Mouse (Mus musculus) lung, embryonic 16.5 days (tissue): ENCODE measurements around the gene Tmf1. TPM values are rescaled to one million over a fixed set of nuclear protein-coding genes. Genes with fewer than 3 reads are reported as not detected.

Experiments
- ATAC-seq: fragments of 200-750 bp; cut with Nextera tagmentation; 2 replicates; pipeline ENCODE4 v1.8.0; 2017; ENCODE audit warnings: low read depth, mild to moderate bottlenecking, moderate library complexity
- H3K27ac ChIP-seq: fragments of 300-500 bp; sonication (generic); 2 replicates; pipeline ENCODE4 v1.5.1; 2014; ENCODE audit warnings: mild to moderate bottlenecking, control low read depth, low read length
- H3K27me3 ChIP-seq: fragments of 300-500 bp; sonication (generic); 2 replicates; pipeline ENCODE4 v1.6.1; 2014; ENCODE audit warnings: low read depth, low read length, mixed read lengths; ENCODE audit not compliant: control insufficient read depth, insufficient read depth
- H3K36me3 ChIP-seq: fragments of 300-500 bp; sonication (generic); 2 replicates; pipeline ENCODE4 v1.6.1; 2014; ENCODE audit warnings: low read length; ENCODE audit not compliant: control insufficient read depth, insufficient read depth
- H3K4me1 ChIP-seq: fragments of 300-500 bp; sonication (generic); replicated peaks from 2 replicates; pipeline ENCODE4 v1.6.1; 2014; ENCODE audit warnings: low read length, mixed read lengths; ENCODE audit not compliant: control insufficient read depth, insufficient read depth
- H3K4me2 ChIP-seq: fragments of 300-500 bp; sonication (generic); 2 replicates; pipeline ENCODE4 v1.6.1; 2014; ENCODE audit warnings: low read depth, low read length, control low read depth
- H3K4me3 ChIP-seq: fragments of 300-500 bp; sonication (generic); 2 replicates; pipeline ENCODE4 v1.5.1; 2014; ENCODE audit warnings: mild to moderate bottlenecking, low read length, control low read depth
- H3K9ac ChIP-seq: fragments of 300-500 bp; sonication (generic); 2 replicates; pipeline ENCODE4 v1.6.1; 2014; ENCODE audit warnings: low read length, control low read depth
- H3K9me3 ChIP-seq: fragments of 300-500 bp; sonication (generic); 2 replicates; pipeline ENCODE4 v1.6.1; 2016; ENCODE audit warnings: low read length; ENCODE audit not compliant: control insufficient read depth
- WGBS: fragments of 180-500 bp; shearing (Covaris S2); extraction: QIAGEN DNeasy Blood & Tissue Kit; methylation state at CpG from one replicate; pipeline ENCODE4 v1.1.7; 2014; 5-methylcytosine and 5-hydroxymethylcytosine counted together
- polyA plus RNA-seq: library from polyadenylated mRNA; unstranded; fragments of >200 nt; fragmentation: Nextera tagmentation; extraction: Ambion mirVana; gene quantifications from 2 replicates; pipeline ENCODE4 v1.2.1, GENCODE M21; 2015

The Tmf1 gene
- polyA plus RNA-seq = 30.8 and 36.9 TPM in 2 replicates

DNA sequence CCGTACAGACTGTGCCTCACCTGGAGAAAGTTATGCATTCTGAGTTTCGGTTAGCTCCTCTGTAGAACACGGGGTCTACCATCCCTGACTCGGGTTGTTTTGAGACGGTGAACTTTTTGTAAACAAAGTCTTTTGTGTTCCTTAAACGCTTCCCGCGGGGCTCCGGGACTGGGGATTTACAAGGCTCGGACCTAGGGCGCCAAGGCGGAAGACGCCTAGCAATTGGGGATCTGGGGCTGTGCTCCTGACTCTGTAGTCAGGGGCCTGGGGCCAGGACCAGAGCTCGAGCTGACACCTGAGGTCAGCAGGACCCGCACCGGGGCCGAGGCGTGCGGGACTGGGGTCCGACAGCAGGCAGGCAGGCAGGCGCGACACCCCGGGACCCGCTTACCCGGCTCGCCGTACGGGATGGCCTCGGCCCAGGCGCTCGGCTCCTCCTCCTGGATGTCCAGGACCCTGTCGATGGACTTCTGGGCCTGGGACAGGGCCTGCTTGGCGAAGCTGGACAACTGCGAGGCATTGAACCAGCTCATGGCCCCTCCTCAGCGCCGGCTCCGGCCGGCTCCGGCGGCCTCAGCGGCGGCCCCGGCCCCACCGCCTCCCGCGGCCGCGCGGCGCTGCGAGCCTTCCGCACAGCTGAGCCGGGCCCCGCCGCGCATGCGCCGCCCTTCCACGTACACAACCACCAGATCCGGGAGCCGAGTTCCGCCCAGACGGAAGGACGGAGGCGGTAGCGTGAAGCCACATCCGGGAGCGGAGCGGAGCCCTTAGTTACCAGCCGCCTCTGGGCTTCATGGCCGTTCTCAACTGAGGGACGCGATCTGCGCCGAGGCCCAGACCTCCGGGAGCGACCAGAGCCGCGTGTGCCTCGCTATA is at the start of gene Tmf1:
Gene Tmf1 (minus strand): TSS at position 632 of the 876 bp plus-strand sequence.
- under 1% methylated on average over 80 of the region's 80 CpGs for WGBS
- peak within 1 kb of the TSS; percentile 81 for H3K4me2 ChIP-seq
- H3K9me3 ChIP-seq = no peaks in the 10 kb centered on the region
- H3K9ac ChIP-seq = peak within 1 kb of the TSS; percentile 98
- peak within 1 kb of the TSS; percentile 95 for H3K4me3 ChIP-seq
- peaks cover 12% of the 10 kb centered on the region for H3K4me1 ChIP-seq
- peak; percentile 99 for ATAC-seq
- no peaks in the 10 kb centered on the region for H3K27me3 ChIP-seq
- peak within 1 kb of the TSS; percentile 92 for H3K27ac ChIP-seq
- H3K36me3 ChIP-seq = peaks cover 7% of the 10 kb centered on the region; the same call in 1 of the 2 replicates

DNA sequence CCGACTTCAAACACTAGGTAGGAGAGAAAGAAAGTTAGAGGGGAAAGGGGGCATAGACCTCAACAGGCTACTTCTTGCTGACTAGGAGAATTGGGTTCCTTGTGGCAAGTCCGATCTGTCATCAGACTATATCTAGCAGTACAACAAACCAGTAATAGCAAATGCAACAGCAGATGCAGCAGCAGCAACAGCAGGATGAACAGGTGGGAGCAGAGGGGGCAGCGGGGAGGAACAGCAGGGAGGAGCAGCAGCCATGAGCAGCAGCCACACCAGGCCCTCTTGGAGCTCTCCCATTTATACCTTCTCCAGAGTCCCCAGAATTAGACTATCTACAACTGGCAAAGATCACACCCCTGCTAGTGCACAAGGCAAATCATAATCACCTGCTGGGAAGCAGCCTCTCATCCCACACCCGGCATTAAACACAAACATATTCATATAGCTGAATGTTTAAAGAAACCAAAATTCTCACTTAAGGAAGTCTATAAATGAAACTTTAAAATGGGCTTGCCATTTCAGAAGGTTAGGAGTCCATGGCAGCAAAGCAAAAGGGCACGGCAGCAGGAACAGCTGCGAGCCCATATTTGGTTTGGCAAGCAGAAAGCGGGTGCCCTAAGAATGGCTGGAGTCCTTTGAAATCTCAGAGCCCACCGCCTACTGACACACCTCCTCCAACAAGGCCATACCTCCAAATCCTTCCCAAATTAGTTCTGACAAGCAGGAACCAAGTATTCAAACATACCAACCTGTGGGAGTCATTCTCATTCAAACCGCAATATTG is 48.3 kb upstream of the Tmf1 start:
- Histone ChIP-seq H3K9me3 (no peaks in the 10 kb centered on the region), H3K4me1 (peaks cover 8% of the 10 kb centered on the region), H3K4me2 (no peak overlapping the region), H3K27me3 (no peaks in the 10 kb centered on the region), H3K36me3 (peaks cover 3% of the 10 kb centered on the region), H3K4me3 (no peak overlapping the region), H3K27ac (no peak overlapping the region; the same call in 1 of the 2 replicates), H3K9ac (no peak overlapping the region)
- ATAC-seq = no peak
- 92% methylated on average over 9 of the region's 9 CpGs for WGBS

DNA sequence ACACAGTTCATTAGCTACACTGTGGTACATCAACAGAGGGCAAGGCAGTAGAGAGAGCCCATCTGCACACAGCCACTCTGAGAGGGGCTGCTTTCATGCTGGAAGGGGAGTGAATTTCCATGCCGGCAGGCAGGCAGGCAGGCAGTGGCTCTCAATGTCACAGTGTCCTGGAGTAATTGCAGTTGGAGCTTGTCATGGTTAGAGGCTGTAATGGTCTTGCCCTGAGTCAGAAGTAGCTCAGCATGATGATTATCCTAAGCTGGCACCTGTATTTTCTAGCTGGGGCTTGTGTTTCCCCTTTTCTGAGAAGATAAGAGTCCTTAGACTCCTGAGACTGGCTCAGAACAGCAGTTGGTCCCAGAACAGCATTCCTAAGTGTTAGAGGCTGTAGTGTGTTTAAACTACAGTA is 47.2 kb upstream of the Tmf1 start:
- peak; percentile 45; the same call in 1 of the 2 replicates for ATAC-seq
- H3K4me3 ChIP-seq = no peak overlapping the region
- no peaks in the 10 kb centered on the region for H3K27me3 ChIP-seq
- peak overlapping the region; percentile 52; the same call in 1 of the 2 replicates for H3K27ac ChIP-seq
- no peak overlapping the region for H3K4me2 ChIP-seq
- peaks cover 18% of the 10 kb centered on the region for H3K4me1 ChIP-seq
- H3K9me3 ChIP-seq = no peaks in the 10 kb centered on the region
- H3K36me3 ChIP-seq = peaks cover 3% of the 10 kb centered on the region
- WGBS = 50% methylated on average over 1 of the region's 1 CpGs
- H3K9ac ChIP-seq = no peak overlapping the region; the same call in 1 of the 2 replicates

DNA sequence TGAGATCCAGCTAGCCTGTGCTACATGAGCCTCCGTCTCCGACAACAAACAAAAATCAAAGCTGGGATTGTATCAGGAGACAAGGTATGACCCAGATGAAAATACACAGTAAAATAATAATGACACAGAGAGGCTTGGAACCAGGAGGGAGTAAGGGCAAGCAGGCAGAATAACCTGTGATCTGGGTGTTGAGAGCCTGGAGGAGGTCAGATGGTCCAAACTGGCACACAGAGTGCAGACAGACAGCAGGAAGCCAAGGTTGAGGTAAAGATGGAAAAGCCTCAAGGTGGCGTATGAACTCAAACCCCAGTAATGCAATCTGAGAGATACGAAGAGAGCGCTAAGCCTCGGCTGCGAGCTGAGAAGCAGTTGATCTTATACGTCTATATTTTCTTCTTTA is 45.6 kb upstream of the Tmf1 start:
- H3K27me3 ChIP-seq = no peaks in the 10 kb centered on the region
- peaks cover 18% of the 10 kb centered on the region for H3K4me1 ChIP-seq
- H3K36me3 ChIP-seq = no peaks in the 10 kb centered on the region; the same call in 1 of the 2 replicates
- WGBS = 92% methylated on average over 8 of the region's 8 CpGs
- H3K9ac ChIP-seq = no peak overlapping the region
- no peaks in the 10 kb centered on the region for H3K9me3 ChIP-seq
- H3K4me3 ChIP-seq = no peak overlapping the region
- H3K4me2 ChIP-seq = no peak overlapping the region
- no peak for ATAC-seq
- H3K27ac ChIP-seq = no peak overlapping the region

DNA sequence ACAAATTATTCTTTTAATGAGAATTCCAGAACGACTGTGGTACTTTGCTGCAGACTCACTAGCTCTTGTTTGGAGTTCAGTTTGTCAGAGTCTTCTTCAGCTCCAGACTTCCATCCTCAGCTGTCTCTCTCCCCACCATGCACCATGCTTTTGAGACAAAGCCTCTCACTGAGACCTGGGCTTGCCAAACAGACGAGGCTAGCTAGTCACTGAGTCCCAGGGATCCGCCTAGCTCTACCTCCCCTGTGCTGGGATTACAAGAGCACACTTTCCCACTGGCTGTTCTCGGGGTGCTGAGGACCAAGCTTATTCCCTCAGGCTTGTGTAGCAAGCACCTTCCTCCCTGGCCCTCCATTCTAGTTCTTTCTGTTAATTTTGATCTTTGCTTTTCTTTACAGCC is 44.6 kb upstream of the Tmf1 start:
- ATAC-seq = no peak
- H3K4me2 ChIP-seq = no peak overlapping the region
- H3K4me1 ChIP-seq = peaks cover 18% of the 10 kb centered on the region
- WGBS = 76% methylated on average over 4 of the region's 4 CpGs
- no peak overlapping the region for H3K4me3 ChIP-seq
- no peaks in the 10 kb centered on the region; the same call in 1 of the 2 replicates for H3K36me3 ChIP-seq
- no peaks in the 10 kb centered on the region for H3K9me3 ChIP-seq
- H3K27me3 ChIP-seq = no peaks in the 10 kb centered on the region
- H3K9ac ChIP-seq = no peak overlapping the region
- no peak overlapping the region for H3K27ac ChIP-seq

DNA sequence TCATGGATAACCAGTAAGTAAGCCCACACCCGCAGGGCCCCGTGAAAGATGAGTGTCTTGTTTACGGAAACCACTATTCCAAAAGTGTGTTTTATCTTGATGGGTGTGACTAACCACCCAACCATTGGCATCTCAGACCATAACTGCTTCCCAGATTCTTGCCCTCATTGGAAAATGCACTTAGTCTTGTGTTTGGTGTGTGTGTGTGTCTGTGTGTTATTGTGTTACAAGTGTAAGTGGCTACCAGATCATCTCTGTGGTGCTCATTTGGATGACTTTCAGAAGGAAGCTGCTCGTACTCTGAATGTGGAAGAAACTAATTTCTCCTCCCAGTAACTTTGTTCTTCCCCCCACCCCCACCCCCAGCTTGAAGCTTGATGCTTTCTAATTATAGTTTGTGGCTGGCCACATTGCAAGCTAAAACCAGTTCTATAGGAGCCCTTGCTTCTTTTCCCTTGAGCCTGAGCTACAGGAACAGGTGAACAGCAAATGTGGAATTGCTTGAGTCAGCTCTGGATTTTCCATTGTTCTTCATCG is 44.1 kb upstream of the Tmf1 start:
- H3K4me2 ChIP-seq = no peak overlapping the region
- no peaks in the 10 kb centered on the region; the same call in 1 of the 2 replicates for H3K36me3 ChIP-seq
- H3K9ac ChIP-seq = no peak overlapping the region
- WGBS = 48% methylated on average over 5 of the region's 5 CpGs
- peaks cover 18% of the 10 kb centered on the region for H3K4me1 ChIP-seq
- H3K27ac ChIP-seq = no peak overlapping the region
- no peak for ATAC-seq
- H3K27me3 ChIP-seq = no peaks in the 10 kb centered on the region
- H3K4me3 ChIP-seq = no peak overlapping the region
- no peaks in the 10 kb centered on the region for H3K9me3 ChIP-seq

DNA sequence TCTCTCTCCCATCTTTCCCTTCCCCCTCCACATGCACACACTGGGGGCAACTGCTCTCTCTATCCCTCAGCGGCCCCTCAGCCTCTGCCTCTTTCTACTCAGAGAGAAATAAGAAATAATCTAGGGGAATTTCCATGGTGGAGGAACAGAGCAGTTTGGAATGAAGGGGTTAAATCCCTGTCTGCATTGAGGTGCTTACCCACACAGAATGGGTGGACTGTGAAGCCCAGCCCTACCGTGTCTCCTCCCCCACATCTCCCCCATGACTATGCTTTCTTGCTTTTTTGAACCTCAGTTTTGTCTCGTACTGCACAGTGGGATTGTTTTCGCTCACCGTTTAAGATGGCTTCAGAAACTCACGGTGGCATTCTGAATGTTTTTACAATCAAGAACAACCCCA is 43.4 kb upstream of the Tmf1 start:
- Histone ChIP-seq H3K9ac (no peak overlapping the region), H3K9me3 (no peaks in the 10 kb centered on the region), H3K36me3 (no peaks in the 10 kb centered on the region; the same call in 1 of the 2 replicates), H3K27me3 (no peaks in the 10 kb centered on the region), H3K4me1 (peaks cover 18% of the 10 kb centered on the region), H3K4me2 (no peak overlapping the region), H3K27ac (no peak overlapping the region), H3K4me3 (no peak overlapping the region)
- no peak for ATAC-seq
- 51% methylated on average over 6 of the region's 6 CpGs for WGBS

DNA sequence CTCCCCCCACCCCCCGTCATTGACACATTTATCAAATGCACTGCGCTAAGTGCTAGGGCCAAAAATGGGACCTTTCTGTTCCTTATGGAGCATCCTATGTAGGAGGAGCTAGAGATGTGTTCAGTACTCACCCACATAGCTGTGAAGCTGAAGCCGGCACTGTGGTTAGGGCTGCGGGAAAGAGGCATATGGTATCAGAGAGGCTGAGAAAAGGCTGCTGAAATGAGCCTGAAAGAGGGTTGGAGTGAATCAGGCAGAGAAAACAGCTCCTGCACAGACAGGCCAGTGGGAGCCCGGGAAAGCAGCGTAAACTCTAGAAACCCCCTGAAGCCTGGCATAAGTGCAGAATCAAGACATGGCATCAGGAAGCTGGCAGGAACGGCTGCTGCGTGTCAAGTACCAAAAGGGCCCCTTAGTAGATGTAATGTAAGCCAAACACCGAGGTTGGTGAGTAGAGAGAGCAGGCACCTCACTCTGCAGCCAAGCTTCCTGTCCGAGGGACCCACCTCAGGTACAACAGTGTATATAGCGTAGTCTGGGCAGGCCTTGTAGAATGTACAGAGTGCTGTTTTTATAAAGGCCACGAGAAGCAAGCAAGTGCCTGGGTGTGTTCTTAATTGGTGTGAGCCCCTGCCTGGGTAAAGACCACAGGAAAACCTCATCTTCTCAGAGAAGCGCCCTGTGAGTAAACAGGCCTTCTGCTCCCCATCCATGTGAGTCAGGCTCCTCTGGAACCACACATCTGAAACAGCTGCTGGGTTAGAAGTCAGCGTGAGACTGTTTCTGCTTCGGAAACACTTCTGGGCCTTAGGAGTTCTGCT is 42.5 kb upstream of the Tmf1 start:
- 0 out of 2 replicates have a peak, but pooled peaks have one; percentile 43 for ATAC-seq
- no peak overlapping the region for H3K4me2 ChIP-seq
- H3K4me1 ChIP-seq = peaks cover 15% of the 10 kb centered on the region

More for the DNA sequence above, 42.5 kb upstream of the Tmf1 start:
- 57% methylated on average over 15 of the region's 15 CpGs for WGBS
- no peak overlapping the region for H3K4me3 ChIP-seq
- H3K27ac ChIP-seq = no peak overlapping the region; the same call in 1 of the 2 replicates
- no peaks in the 10 kb centered on the region for H3K27me3 ChIP-seq
- no peaks in the 10 kb centered on the region for H3K36me3 ChIP-seq
- H3K9ac ChIP-seq = no peak overlapping the region
- no peaks in the 10 kb centered on the region for H3K9me3 ChIP-seq
